Mouse (Mus musculus): ENCODE measurements around the gene Tdp1.
A peak's percentile ranks its signal among the peaks of the same experiment; 100 is the strongest.

Tdp1 gene

DNA sequence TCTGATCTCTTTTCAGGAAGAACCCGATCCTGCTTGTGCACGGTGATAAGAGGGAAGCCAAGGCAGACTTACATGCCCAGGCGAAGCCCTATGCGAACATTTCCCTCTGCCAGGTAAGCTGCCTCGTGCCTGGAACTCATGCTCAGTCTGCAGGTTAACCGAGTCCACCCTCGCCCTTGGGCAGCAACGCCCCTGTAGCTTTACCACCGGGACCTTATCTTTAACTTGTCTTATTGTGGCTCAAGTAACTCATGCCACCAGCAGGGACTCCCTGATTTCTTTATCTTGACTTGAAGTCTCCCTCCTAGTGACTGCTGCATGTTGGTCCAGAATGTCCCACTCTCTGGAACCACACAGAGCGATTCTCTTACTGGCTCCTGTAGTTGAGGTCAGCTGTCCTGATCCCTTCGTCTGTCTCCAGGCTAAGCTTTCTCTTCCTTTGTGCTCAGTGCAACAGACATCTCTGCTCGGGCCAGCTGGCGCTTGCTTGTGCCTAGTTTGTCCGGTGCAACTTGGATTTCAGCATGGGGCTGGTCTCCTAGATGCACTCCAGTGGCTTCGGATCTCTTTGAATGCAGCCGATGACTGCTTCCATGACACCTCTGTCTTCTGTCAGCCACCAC, 14.0 kb downstream of the Tdp1 start:
- DNase-seq: no peak

DNA sequence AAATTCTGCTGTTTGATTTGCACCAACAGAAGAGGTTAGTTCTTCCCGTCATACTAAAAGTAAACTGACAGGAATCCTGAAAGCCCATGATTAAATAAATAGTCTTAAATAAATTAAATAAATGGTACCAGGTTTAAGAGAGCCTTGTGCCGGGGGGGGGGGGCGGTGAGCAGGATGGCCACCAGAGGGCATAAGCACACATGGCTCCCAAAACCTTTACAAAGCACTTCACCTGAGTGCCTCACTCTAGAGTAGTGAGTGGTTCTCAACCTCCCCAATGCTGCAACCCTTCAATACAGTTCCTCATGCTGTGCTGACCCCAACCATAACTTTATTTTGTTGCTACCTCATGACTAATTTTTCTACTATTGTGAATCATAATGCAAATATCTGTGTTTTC, 15.7 kb downstream of the Tdp1 start:
- no peak for DNase-seq

GRCm38 (mm10) chr12:99901973-99902866, 17.9 kb downstream of the Tdp1 start:
- no peak for DNase-seq

DNA sequence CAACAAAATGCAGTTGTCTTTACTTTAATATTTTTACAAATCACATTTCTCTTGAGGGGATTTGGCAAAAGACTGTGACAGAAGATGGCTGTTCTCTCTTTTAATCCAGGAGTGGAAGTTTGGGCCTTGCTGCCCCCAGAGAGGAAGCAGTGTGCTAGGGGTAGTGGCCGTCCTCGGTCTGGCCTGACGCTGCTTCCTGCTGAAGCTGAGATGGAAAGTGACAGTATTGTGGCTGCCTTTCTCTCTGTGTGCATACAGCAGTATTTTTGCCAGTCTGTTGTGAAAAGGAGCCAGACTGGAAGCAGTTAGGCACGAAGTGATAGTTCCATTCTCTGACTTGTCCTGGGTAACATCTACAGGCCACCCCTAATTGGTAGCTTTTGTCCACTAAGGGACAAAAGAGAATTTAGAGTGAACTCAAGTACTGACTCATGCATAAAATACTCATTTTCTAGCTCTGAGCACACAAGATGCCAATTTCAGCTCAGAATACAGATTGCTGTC, 18.6 kb downstream of the Tdp1 start:
- DNase-seq: no peak

- DNase-seq: no peak
Observed at GRCm38 (mm10) chr12:99904537-99904936, 20.2 kb downstream of the Tdp1 start.

DNA sequence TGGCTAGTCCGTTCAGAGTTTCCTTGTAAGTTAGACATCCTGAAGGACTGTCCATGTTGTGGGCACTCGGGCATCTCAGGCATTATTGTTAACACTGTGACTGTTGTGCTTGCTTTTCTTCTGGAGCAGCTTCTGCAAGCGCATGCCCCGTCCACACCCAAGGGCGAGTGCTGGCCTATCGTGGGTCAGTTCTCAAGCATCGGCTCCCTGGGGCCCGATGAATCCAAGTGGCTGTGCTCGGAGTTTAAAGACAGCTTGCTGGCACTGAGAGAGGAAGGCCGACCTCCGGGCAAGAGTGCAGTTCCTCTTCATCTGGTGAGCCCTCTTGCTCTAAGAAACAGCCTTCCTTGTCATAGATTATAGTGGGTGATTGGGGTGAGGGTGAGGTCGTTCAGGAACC, 27.1 kb downstream of the Tdp1 start:
- DNase-seq: no peak

DNA sequence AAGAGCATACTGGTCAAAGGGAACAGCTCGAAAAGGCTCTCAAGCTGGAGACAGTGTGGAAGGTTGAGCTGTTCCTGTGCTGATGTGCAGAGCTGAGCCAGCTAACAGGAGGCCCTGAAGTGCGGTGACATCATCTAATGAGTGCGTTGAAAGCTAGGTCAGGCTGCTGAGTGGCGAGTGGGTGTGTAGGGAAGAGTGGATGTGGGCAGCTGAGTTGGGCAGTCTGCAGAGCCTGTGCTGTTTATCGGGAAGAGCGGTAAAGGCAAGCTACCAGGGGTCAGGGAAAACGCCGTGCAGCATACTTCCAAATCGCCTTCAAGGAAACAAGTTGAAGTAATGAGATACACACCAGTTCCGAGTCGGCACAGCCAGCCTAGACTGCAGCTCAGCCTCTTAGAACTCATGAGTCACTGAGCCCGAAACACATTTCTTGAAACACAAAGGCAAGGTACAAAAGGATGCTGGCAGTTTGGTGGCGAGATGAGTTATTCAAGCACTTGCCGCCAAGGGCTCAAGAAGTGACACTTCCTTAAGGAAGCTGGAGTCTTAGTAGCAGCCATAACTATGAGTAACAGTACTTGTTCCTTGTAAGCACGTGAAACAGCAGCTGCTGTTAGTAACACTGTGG, 33.6 kb downstream of the Tdp1 start:
- DNase-seq: peak; percentile 46

DNA sequence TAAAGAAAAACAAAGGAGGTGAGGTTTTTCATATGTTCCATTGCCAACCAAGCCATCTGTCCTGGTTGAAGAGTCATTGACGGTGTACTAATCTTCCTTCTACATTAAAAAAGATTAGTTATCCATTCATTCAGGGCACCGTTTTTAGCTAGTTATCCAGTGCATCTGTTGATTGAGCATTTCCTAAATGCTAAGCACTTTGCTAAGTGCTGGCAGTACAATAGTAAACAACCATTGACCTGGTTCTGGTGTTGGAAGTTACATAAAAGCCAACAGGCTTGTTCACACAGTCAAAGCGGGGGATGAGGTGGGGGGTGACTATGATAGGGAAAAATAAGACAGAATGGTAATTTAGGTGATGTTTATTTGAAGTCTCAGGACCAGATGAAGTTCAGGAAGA, 35.3 kb downstream of the Tdp1 start:
- DNase-seq: no peak

DNA sequence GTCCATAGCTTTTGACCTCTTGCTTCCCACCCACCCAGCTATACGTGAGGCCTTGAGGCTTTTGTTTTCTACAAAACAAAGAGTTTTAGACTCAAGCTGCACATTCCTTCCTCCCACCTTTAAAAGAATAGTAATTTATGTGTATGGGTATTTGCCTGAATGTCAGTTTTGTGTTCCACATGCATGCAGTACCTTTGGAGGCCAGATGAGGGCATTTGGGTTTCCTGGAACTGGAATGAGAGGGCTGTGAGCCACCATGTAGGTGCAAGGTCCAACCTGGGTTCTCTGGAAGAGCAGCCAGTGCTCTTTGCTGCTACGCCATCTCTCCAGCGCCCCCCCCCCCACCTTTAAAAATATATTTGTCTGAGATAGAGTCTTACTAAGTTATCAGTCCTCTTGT, 36.7 kb downstream of the Tdp1 start:
- DNase-seq: no peak

DNA sequence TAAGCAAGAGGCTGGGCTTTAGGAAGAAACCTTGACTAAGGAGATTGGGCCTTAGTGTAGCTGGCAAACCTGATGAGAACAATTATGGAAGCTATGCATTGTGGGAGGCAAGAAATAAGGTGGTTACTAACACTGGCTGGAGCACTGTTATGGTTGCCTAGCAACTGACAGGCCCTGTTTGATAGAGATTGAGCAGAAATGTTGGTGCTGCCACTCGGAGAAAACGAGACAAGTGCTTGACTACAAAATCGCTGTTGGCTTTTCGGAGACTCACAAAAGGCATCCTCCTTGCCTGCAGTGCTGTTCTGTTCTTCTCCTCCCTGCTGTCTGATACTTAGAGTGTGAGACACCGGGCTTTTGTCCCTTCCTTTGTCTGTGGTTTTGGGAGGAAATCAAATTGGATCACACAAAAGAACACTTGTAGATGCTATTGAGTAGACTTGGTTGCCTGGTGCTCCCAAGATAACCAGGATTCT, 38.9 kb downstream of the Tdp1 start:
- DNase-seq: no peak

- no peak for DNase-seq
Observed at GRCm38 (mm10) chr12:99923703-99924102, 39.4 kb downstream of the Tdp1 start.

GRCm38 (mm10) chr12:99928311-99928710, 44.0 kb downstream of the Tdp1 start:
- DNase-seq: peak; percentile 44

GRCm38 (mm10) chr12:99929160-99929559, 44.8 kb downstream of the Tdp1 start:
- no peak for DNase-seq

GRCm38 (mm10) chr12:99932245-99932644, 47.9 kb downstream of the Tdp1 start:
- no peak for DNase-seq

DNA sequence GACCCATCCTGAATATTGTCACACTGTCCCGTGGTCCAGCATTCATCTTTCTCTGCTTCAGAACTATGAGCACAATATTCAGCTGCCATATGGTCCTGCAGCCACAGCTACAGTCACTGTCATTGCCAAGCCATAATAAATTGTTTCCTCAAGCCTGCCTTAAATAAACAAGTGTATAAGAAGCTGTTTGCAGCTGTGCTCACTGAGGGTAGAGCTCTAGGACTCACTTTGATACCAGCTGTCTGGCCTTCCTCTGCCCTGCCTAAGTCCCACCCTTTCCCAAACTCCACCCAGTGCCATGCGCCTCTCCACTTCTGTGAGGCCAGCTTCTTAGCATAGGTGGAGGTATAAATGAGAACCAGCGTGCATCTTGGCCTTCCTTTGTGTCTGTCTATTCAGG, 49.3 kb downstream of the Tdp1 start:
- no peak for DNase-seq

DNA sequence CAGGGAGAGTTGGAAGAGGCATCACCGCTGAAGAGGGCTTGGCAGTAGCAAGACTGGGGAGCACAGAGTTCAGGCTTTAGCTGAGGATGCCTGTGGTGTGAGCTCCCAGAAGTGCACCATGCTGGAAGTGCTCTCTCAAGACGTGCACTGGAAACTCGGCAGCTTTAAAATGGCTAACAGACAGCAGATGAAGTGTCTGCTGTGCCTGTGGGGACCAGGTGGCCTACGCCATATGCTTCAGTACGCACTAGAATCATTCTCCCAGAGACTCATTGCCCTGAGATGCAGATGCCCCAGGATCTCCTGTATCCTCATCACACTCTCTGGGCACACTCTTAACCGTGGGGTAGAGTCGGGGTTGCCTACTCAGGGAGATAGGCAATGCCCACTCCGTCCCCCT, 51.1 kb downstream of the Tdp1 start:
- no peak for DNase-seq

DNA sequence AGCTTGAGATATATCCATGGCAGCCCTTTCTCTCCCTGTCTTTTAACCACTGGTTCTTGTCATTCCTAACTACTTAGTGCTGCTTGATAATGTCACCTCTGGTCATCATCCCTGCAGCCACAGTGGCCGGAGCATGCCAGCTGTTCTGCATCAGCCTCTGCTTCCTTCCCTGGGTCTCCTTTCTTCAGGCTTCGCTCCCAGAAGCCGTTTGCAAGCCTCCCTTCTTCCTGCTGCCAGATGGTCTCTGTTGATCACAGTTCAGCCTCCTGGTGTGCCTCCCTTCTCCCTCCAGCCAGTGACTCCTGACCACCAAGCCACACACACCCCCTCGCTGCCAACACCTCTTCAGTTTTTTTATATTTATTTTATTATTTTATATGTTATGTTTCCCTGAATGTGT, 54.2 kb downstream of the Tdp1 start:
- no peak for DNase-seq

DNA sequence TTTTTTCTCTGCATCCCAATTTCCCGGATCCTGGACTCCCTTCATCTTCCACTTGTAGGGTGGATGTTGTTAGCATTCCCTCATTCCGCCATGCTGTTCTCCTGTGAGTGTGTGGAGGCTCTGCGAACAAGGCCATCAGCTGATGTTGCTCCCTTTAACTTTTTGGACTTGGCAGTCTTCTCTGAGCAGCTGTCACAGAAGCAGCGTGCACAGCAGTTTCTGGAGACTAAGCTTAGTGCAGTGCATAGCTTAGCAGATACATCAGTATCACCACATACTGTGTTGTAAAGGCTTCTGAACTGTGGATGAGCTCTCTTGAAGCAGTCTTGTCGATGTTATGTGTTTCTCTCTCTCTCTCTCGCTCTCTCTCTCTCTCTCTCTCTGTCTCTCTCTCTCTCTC, 54.9 kb downstream of the Tdp1 start:
- no peak for DNase-seq

GRCm38 (mm10) chr12:99940704-99941103, 56.4 kb downstream of the Tdp1 start:
- no peak for DNase-seq

- no peak for DNase-seq
Observed at GRCm38 (mm10) chr12:99942441-99942840, 58.1 kb downstream of the Tdp1 start.

DNA sequence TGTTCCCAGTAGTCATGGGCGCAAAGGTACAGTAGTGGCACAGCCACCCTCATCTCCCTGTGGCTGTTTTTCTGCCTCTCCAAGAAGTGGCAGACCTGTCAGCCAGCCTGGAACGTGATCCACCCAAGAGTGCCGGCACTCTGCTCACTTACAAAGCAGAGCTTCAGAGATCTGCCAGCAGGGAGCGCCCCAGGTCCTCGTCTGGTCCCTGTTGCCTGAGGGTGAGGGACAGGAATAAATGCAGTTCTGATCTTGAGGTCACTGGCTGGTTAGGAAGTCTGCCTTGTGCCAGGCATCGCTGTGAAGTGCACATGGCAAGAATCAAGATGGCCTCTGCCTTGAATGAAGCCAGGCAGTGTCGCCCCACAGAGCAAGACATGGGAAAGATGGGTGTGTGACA, 68.6 kb downstream of the Tdp1 start:
- no peak for DNase-seq

DNA sequence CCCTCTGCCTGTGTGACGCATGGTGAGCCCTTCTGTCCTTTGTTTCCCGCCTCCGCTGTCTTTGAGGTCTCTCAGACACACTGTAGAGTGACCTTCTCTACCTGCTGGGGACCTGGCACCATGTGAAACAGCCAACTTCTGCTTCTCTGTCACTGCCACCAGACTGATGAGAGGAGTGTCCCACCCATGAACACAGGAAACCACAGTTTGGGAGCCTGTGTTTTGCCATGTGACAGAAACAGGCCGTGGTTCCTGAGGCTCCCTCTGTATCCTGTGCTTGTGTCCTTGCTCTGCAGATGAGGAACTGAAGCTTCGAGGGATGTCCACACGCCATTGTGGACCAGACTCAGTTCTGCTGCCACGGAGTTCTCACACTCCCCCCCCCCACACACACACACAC, 72.1 kb downstream of the Tdp1 start:
- no peak for DNase-seq
